ENCODE assay signal across 18 mouse cellular contexts in the genomic region with DNA sequence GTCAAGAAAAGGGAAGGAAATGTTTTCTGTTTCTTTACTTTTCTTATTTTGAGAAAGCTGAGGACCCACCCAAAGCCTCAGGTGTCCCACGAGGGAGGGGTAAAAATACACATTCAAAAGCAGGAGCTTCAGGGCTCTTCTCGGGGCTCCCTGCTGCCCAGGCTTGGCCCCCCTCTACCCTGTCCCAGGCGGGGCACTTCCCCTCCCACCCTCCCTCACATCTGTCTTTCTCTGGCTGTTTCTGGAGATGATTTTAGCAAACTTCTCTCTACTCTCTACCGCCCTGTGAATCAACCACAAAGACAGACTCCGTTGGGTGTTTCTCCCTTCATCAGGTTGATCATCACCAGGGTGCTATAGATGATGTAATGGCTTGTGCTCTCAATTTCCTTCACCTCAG.
DNase-seq lines count a peak whose midpoint lies in the region; ATAC-seq lines count a peak whose summit lies in the region.
"Had no signal": no experiment of that assay in that cellular context is flagged by ENCODE, and none has a peak within 500 bp of the region (broad histone marks: within the 10 kb centered on the region; RNA-seq: fewer than 3 reads in every experiment).

No protein-coding gene starts in this region.

- H3K27me3 ChIP-seq in liver, embryonic 12.5 days (replicated peaks) = no peaks in the 10 kb centered on the region
- no peaks in the 10 kb centered on the region for H3K27me3 ChIP-seq in kidney, embryonic 16.5 days (ENCODE audit: insufficient read depth, low read length)
- H3K27me3 ChIP-seq: hindbrain, embryonic 12.5 days; midbrain, embryonic 13.5 days; neural tube, embryonic 13.5 days had no signal

- DNase-seq in B cell, adult 2 months = peak; percentile 51 to 56
- DNase-seq in thymus, postnatal 14 days = peak; percentile 61
- no peak for DNase-seq in left cerebral cortex, postnatal 4 days
- DNase-seq: adrenal gland, adult 8-10 months; cerebellum, postnatal 25 days; embryo, embryonic 11 days; gastrocnemius, postnatal 36 days; heart, postnatal 10 days; lung, embryonic 14.5 days had no signal

- no peaks in the 10 kb centered on the region for H3K9me3 ChIP-seq in liver, embryonic 12.5 days (replicated peaks)
- H3K9me3 ChIP-seq in kidney, embryonic 16.5 days (ENCODE audit: low read length) = no peaks in the 10 kb centered on the region
- H3K9me3 ChIP-seq: hindbrain, embryonic 12.5 days; midbrain, embryonic 13.5 days; neural tube, embryonic 13.5 days had no signal

- H3K4me1 ChIP-seq in liver, embryonic 12.5 days = 0 out of 2 replicates have a peak, but pooled peaks cover 6% of the 10 kb centered on the region
- H3K4me1 ChIP-seq in kidney, embryonic 16.5 days (ENCODE audit: insufficient read depth, low read length) = no peaks in the 10 kb centered on the region

- no peaks in the 10 kb centered on the region for H3K36me3 ChIP-seq in liver, embryonic 12.5 days
- no peaks in the 10 kb centered on the region for H3K36me3 ChIP-seq in kidney, embryonic 16.5 days (ENCODE audit: insufficient read depth, low read length)
- H3K36me3 ChIP-seq: hindbrain, embryonic 12.5 days; midbrain, embryonic 13.5 days; neural tube, embryonic 13.5 days had no signal

- intact Hi-C loops in left cerebral cortex, postnatal 4 days (cut with DNase I) = no loop called here

- peak; percentile 56 for ATAC-seq in CD4-positive, CD25-positive, alpha-beta regulatory T cell, adult 4 months
- peak; percentile 7; the same call in 1 of the 2 replicates for ATAC-seq in megakaryocyte, adult 5-6 weeks (ENCODE audit: poor library complexity, severe bottlenecking)
- ATAC-seq in liver, embryonic 12.5 days = no peak
- no peak for ATAC-seq in kidney, embryonic 16.5 days (ENCODE audit: low FRiP score, low TSS enrichment)
- ATAC-seq: forebrain, embryonic 16.5 days; midbrain, embryonic 13.5 days had no signal

- no peak overlapping the region for H3K27ac ChIP-seq in liver, embryonic 12.5 days
- H3K27ac ChIP-seq in kidney, embryonic 16.5 days (ENCODE audit: low read length) = no peak overlapping the region
- H3K27ac ChIP-seq: hindbrain, embryonic 12.5 days; midbrain, embryonic 13.5 days; neural tube, embryonic 13.5 days had no signal

- no peak overlapping the region for H3K4me2 ChIP-seq in liver, embryonic 12.5 days
- no peak overlapping the region for H3K4me2 ChIP-seq in kidney, embryonic 16.5 days (replicated peaks; ENCODE audit: low read depth, low read length)
- H3K4me2 ChIP-seq: hindbrain, embryonic 12.5 days; liver, embryonic 11.5 days; lung, embryonic 14.5 days; midbrain, embryonic 13.5 days; neural tube, embryonic 13.5 days had no signal

- WGBS in liver, embryonic 12.5 days (ENCODE audit: insufficient replicate concordance) = 31% methylated on average over 4 of the region's 5 CpGs
- WGBS in kidney, embryonic 16.5 days = 49% methylated on average over 5 of the region's 5 CpGs

- no peak overlapping the region for H3K4me3 ChIP-seq in liver, embryonic 12.5 days
- no peak overlapping the region for H3K4me3 ChIP-seq in kidney, embryonic 16.5 days (ENCODE audit: low read length)
- H3K4me3 ChIP-seq: hindbrain, embryonic 12.5 days; midbrain, embryonic 13.5 days; neural tube, embryonic 13.5 days had no signal

- H3K9ac ChIP-seq in liver, embryonic 12.5 days = no peak overlapping the region
- H3K9ac ChIP-seq in kidney, embryonic 16.5 days (replicated peaks; ENCODE audit: low read length) = no peak overlapping the region
- H3K9ac ChIP-seq: hindbrain, embryonic 12.5 days; lung, embryonic 14.5 days; midbrain, embryonic 13.5 days; neural tube, embryonic 13.5 days had no signal

Comparison
In these comparisons a context has a peak if more than half of its experiments do, and no peak if none do; other contexts are left out.
1. ATAC-seq: peak in CD4-positive, CD25-positive, alpha-beta regulatory T cell, adult 4 months (single experiment) and megakaryocyte, adult 5-6 weeks (single experiment); none in liver, embryonic 12.5 days (single experiment) and kidney, embryonic 16.5 days (single experiment).